ENCODE assay signal across 23 mouse cellular contexts in genomic region chr2:14218126-14218525, GRCm38 (mm10). TPM values are rescaled to one million over a fixed set of nuclear protein-coding genes. Genes with fewer than 3 reads are reported as not detected.
DNase-seq lines count a peak whose midpoint lies in the region; ATAC-seq and TF ChIP-seq lines count a peak whose summit lies in the region.
"Had no signal": no experiment of that assay in that cellular context is flagged by ENCODE, and none has a peak within 500 bp of the region (broad histone marks: within the 10 kb centered on the region; RNA-seq: fewer than 3 reads in every experiment).

No protein-coding gene starts in this region.

- H3K4me3 ChIP-seq in intestine, postnatal 0 days (ENCODE audit: low read depth, low read length): no peak overlapping the region
- no peak overlapping the region for H3K4me3 ChIP-seq in intestine, embryonic 15.5 days (replicated peaks)
- no peak overlapping the region for H3K4me3 ChIP-seq in testis, adult 2 months (ENCODE audit: control insufficient read depth, low read depth, low read length)
- H3K4me3 ChIP-seq: embryonic facial prominence, embryonic 13.5 days; forebrain, embryonic 10.5 days; heart, embryonic 10.5 days; hindbrain, embryonic 13.5 days; left cerebral cortex, adult 2 months; midbrain, embryonic 12.5 days had no signal

- no peak for TF ChIP-seq POLR2A in testis, adult 2 months (IDR thresholded peaks at IDR 0.05; ENCODE audit: control insufficient read depth, low read depth, low read length)

- no peak overlapping the region for H3K27ac ChIP-seq in intestine, postnatal 0 days (ENCODE audit: low read depth, low read length)
- no peak overlapping the region for H3K27ac ChIP-seq in intestine, embryonic 15.5 days
- no peak overlapping the region for H3K27ac ChIP-seq in testis, adult 2 months (ENCODE audit: control insufficient read depth, insufficient read depth, low read depth, low read length)
- H3K27ac ChIP-seq: embryonic facial prominence, embryonic 13.5 days; forebrain, embryonic 10.5 days; heart, embryonic 10.5 days; hindbrain, embryonic 13.5 days; kidney, postnatal 0 days; left cerebral cortex, adult 2 months; midbrain, embryonic 12.5 days had no signal

- no peaks in the 10 kb centered on the region for H3K36me3 ChIP-seq in intestine, postnatal 0 days (ENCODE audit: control insufficient read depth, insufficient read depth)
- no peaks in the 10 kb centered on the region for H3K36me3 ChIP-seq in intestine, embryonic 15.5 days
- H3K36me3 ChIP-seq in testis, adult 2 months (ENCODE audit: control insufficient read depth, insufficient read depth, low read length): no peaks in the 10 kb centered on the region
- H3K36me3 ChIP-seq: embryonic facial prominence, embryonic 13.5 days; forebrain, embryonic 10.5 days; G1E; heart, embryonic 10.5 days; hindbrain, embryonic 13.5 days; midbrain, embryonic 12.5 days had no signal

- H3K9ac ChIP-seq in intestine, postnatal 0 days (ENCODE audit: low read depth, low read length): no peak overlapping the region
- H3K9ac ChIP-seq in intestine, embryonic 15.5 days: no peak overlapping the region
- H3K9ac ChIP-seq: embryonic facial prominence, embryonic 13.5 days; hindbrain, embryonic 13.5 days; midbrain, embryonic 12.5 days had no signal

- H3K9me3 ChIP-seq in intestine, postnatal 0 days (ENCODE audit: control insufficient read depth): no peaks in the 10 kb centered on the region
- no peaks in the 10 kb centered on the region for H3K9me3 ChIP-seq in intestine, embryonic 15.5 days
- H3K9me3 ChIP-seq: embryonic facial prominence, embryonic 13.5 days; forebrain, embryonic 10.5 days; G1E; heart, embryonic 10.5 days; hindbrain, embryonic 13.5 days; midbrain, embryonic 12.5 days had no signal

- 78% methylated on average over 6 of the region's 6 CpGs for WGBS in intestine, postnatal 0 days
- 82% methylated on average over 6 of the region's 6 CpGs for WGBS in intestine, embryonic 15.5 days

- DNase-seq in testis, postnatal 10 days (ENCODE audit: low spot score): no peak
- peak; percentile 30 for DNase-seq in ZHBTc4 (ENCODE audit: low read depth, low spot score)
- no peak for DNase-seq in yolk sac, embryonic 10.5 days (ENCODE audit: low spot score)
- no peak for DNase-seq in frontal cortex, postnatal 10 days (ENCODE audit: low spot score in 2 of 2)
- DNase-seq: cerebellum, adult 9-11 months; gastrocnemius, postnatal 14 days; heart, postnatal 10 days; kidney, adult 11 months; lung, adult 18-20 months; lung, postnatal 4 days; retina, postnatal 1 day had no signal

- H3K4me2 ChIP-seq in intestine, postnatal 0 days (replicated peaks; ENCODE audit: low read depth): no peak overlapping the region
- no peak overlapping the region for H3K4me2 ChIP-seq in intestine, embryonic 15.5 days (replicated peaks)
- H3K4me2 ChIP-seq: embryonic facial prominence, embryonic 13.5 days; hindbrain, embryonic 13.5 days; midbrain, embryonic 12.5 days had no signal

- no peak for ATAC-seq in intestine, postnatal 0 days
- no peak for ATAC-seq in intestine, embryonic 15.5 days

- TF ChIP-seq CTCF in intestine, postnatal 0 days (IDR thresholded peaks at IDR 0.05; ENCODE audit: low read depth): peak; percentile 37; the same call in 1 of the 2 replicates
- peak; percentile 89; the same call in 1 of the 2 replicates for TF ChIP-seq CTCF in testis, adult 2 months (IDR thresholded peaks at IDR 0.05; ENCODE audit: control insufficient read depth, insufficient read depth, insufficient replicate concordance, low read depth, low read length)

- no peaks in the 10 kb centered on the region; the same call in 1 of the 2 replicates for H3K4me1 ChIP-seq in intestine, postnatal 0 days (replicated peaks; ENCODE audit: control insufficient read depth, insufficient read depth, low read length)
- no peaks in the 10 kb centered on the region for H3K4me1 ChIP-seq in intestine, embryonic 15.5 days (replicated peaks)
- H3K4me1 ChIP-seq in testis, adult 2 months (ENCODE audit: control insufficient read depth, insufficient read depth, low read length): 0 out of 2 replicates have a peak, but pooled peaks cover 2% of the 10 kb centered on the region
- H3K4me1 ChIP-seq: embryonic facial prominence, embryonic 13.5 days had no signal

- H3K27me3 ChIP-seq in intestine, postnatal 0 days (replicated peaks; ENCODE audit: control insufficient read depth, insufficient read depth, low read length): no peaks in the 10 kb centered on the region
- no peaks in the 10 kb centered on the region for H3K27me3 ChIP-seq in intestine, embryonic 15.5 days (replicated peaks)
- no peaks in the 10 kb centered on the region for H3K27me3 ChIP-seq in testis, adult 2 months (ENCODE audit: control insufficient read depth, insufficient read depth, low read length)
- H3K27me3 ChIP-seq: embryonic facial prominence, embryonic 13.5 days; hindbrain, embryonic 13.5 days; midbrain, embryonic 12.5 days had no signal

RNA-seq across cellular contexts. Expression of gene Mrc1, which starts 11.1 kb away (rescaled TPM):
- polyA plus RNA-seq in intestine, postnatal 0 days (2015; fragmentation: Nextera tagmentation; extraction: Ambion mirVana): 3.1 and 3.8 TPM in 2 replicates
- polyA plus RNA-seq in intestine, embryonic 15.5 days (2015; fragmentation: Nextera tagmentation; extraction: Ambion mirVana): 6.5 and 7.0 TPM in 2 replicates
- polyA plus RNA-seq in testis, adult 2 months (2012; rRNA removed): 3.1 and 5.1 TPM in 2 replicates
- polyA plus RNA-seq: G1E had no signal

RNA-seq across cellular contexts. Expression of gene Tmem236, which starts 43.8 kb away (rescaled TPM):
- polyA plus RNA-seq in intestine, postnatal 0 days (2015; fragmentation: Nextera tagmentation; extraction: Ambion mirVana): 12.2 and 14.6 TPM in 2 replicates
- 15.4 and 18.5 TPM in 2 replicates for polyA plus RNA-seq in intestine, embryonic 15.5 days (2015; fragmentation: Nextera tagmentation; extraction: Ambion mirVana)
- 0.43 and 0.61 TPM in 2 replicates for polyA plus RNA-seq in testis, adult 2 months (2012; rRNA removed)
- polyA plus RNA-seq: forebrain, embryonic 10.5 days; G1E; heart, embryonic 10.5 days; limb, embryonic 11.5 days had no signal
